ENCODE assay signal across 12 mouse cellular contexts in genomic region chr7:133047287-133047686, GRCm38 (mm10).
DNase-seq lines count a peak whose midpoint lies in the region; ATAC-seq and TF ChIP-seq lines count a peak whose summit lies in the region.
"Had no signal": no experiment of that assay in that cellular context is flagged by ENCODE, and none has a peak within 500 bp of the region (broad histone marks: within the 10 kb centered on the region; RNA-seq: fewer than 3 reads in every experiment).

No protein-coding gene starts in this region.

- no peak overlapping the region for H3K9ac ChIP-seq in liver, embryonic 14.5 days (replicated peaks)
- H3K9ac ChIP-seq in lung, embryonic 16.5 days (ENCODE audit: low read length), result no peak overlapping the region
- no peak overlapping the region for H3K9ac ChIP-seq in stomach, postnatal 0 days (ENCODE audit: low read length)
- H3K9ac ChIP-seq: hindbrain, embryonic 15.5 days; midbrain, embryonic 12.5 days had no signal

- no peak overlapping the region for H3K27ac ChIP-seq in liver, embryonic 14.5 days
- no peak overlapping the region for H3K27ac ChIP-seq in lung, embryonic 16.5 days (ENCODE audit: low read length)
- H3K27ac ChIP-seq in stomach, postnatal 0 days (replicated peaks), result no peak overlapping the region; the same call in 1 of the 2 replicates
- H3K27ac ChIP-seq: hindbrain, embryonic 15.5 days; limb, embryonic 10.5 days; midbrain, embryonic 12.5 days had no signal

- H3K36me3 ChIP-seq in liver, embryonic 14.5 days (replicated peaks; ENCODE audit: control insufficient read depth, insufficient read depth, low read depth), result no peaks in the 10 kb centered on the region
- peaks cover 4% of the 10 kb centered on the region; the same call in 1 of the 2 replicates for H3K36me3 ChIP-seq in lung, embryonic 16.5 days (ENCODE audit: control insufficient read depth, insufficient read depth, low read length)
- H3K36me3 ChIP-seq in stomach, postnatal 0 days (ENCODE audit: control insufficient read depth, insufficient read depth, low read length), result no peaks in the 10 kb centered on the region; the same call in 1 of the 2 replicates

- WGBS in liver, embryonic 14.5 days (ENCODE audit: insufficient replicate concordance), result 16% methylated on average over 4 of the region's 4 CpGs
- WGBS in lung, embryonic 16.5 days, result 62% methylated on average over 4 of the region's 4 CpGs
- 43% methylated on average over 4 of the region's 4 CpGs for WGBS in stomach, postnatal 0 days

- peak; percentile 48 for DNase-seq in gastrocnemius, adult 18-20 months (ENCODE audit: low spot score)
- DNase-seq in gastrocnemius, postnatal 25 days, result no peak
- DNase-seq in liver, embryonic 14.5 days (ENCODE audit: low read depth in 3 of 3, low spot score in 3 of 3), result no peak
- no peak for DNase-seq in liver
- DNase-seq in stomach, postnatal 0 days (ENCODE audit: low spot score), result peak; percentile 45
- DNase-seq in right cerebral cortex, postnatal 36 days (ENCODE audit: low spot score in 2 of 2), result no peak
- DNase-seq in adrenal gland, postnatal 4 days (ENCODE audit: low spot score in 2 of 2), result no peak
- DNase-seq: embryo, embryonic 11 days had no signal

- H3K9me3 ChIP-seq in liver, embryonic 14.5 days (ENCODE audit: control insufficient read depth, low read length), result no peaks in the 10 kb centered on the region
- no peaks in the 10 kb centered on the region for H3K9me3 ChIP-seq in lung, embryonic 16.5 days (ENCODE audit: control insufficient read depth, low read length)
- no peaks in the 10 kb centered on the region for H3K9me3 ChIP-seq in stomach, postnatal 0 days (ENCODE audit: control insufficient read depth, low read length)
- H3K9me3 ChIP-seq: hindbrain, embryonic 15.5 days; limb, embryonic 10.5 days; midbrain, embryonic 12.5 days had no signal

- H3K4me2 ChIP-seq in liver, embryonic 14.5 days (ENCODE audit: low read depth), result no peak overlapping the region
- H3K4me2 ChIP-seq in lung, embryonic 16.5 days (ENCODE audit: low read depth, low read length), result no peak overlapping the region
- no peak overlapping the region for H3K4me2 ChIP-seq in stomach, postnatal 0 days (replicated peaks; ENCODE audit: low read depth)
- H3K4me2 ChIP-seq: hindbrain, embryonic 15.5 days; midbrain, embryonic 12.5 days had no signal

- no peak for ATAC-seq in liver, embryonic 14.5 days (ENCODE audit: insufficient read depth)
- peak; percentile 41; the same call in 1 of the 2 replicates for ATAC-seq in lung, embryonic 16.5 days (ENCODE audit: low read depth)
- peak; percentile 48; the same call in 1 of the 2 replicates for ATAC-seq in stomach, postnatal 0 days (ENCODE audit: low FRiP score, low TSS enrichment)

- H3K4me3 ChIP-seq in liver, embryonic 14.5 days (ENCODE audit: insufficient read depth in 1 of 2, low read depth in 2 of 2, low read length in 2 of 2), result no peak overlapping the region
- H3K4me3 ChIP-seq in lung, embryonic 16.5 days (ENCODE audit: low read length), result no peak overlapping the region
- H3K4me3 ChIP-seq in stomach, postnatal 0 days (ENCODE audit: low read depth, low read length), result no peak overlapping the region
- H3K4me3 ChIP-seq: hindbrain, embryonic 15.5 days; limb, embryonic 10.5 days; midbrain, embryonic 12.5 days had no signal

- TF ChIP-seq CTCF in liver, embryonic 14.5 days (IDR thresholded peaks at IDR 0.05; ENCODE audit: low read depth), result peak; percentile 16; the same call in 1 of the 2 replicates
- peak; percentile 55 for TF ChIP-seq CTCF in stomach, postnatal 0 days (IDR thresholded peaks at IDR 0.05; ENCODE audit: low read depth)

- TF ChIP-seq EP300 in liver, embryonic 14.5 days (IDR thresholded peaks at IDR 0.05; ENCODE audit: low read depth), result no peak
- TF ChIP-seq EP300 in stomach, postnatal 0 days (optimal IDR thresholded peaks at IDR 0.05), result no peak

- H3K27me3 ChIP-seq in liver, embryonic 14.5 days (ENCODE audit: control insufficient read depth, insufficient read depth, low read length), result no peaks in the 10 kb centered on the region
- H3K27me3 ChIP-seq in lung, embryonic 16.5 days (ENCODE audit: control insufficient read depth, insufficient read depth, low read depth, low read length), result no peaks in the 10 kb centered on the region
- no peaks in the 10 kb centered on the region for H3K27me3 ChIP-seq in stomach, postnatal 0 days (ENCODE audit: control insufficient read depth, insufficient read depth, low read length)
- H3K27me3 ChIP-seq: hindbrain, embryonic 15.5 days; midbrain, embryonic 12.5 days had no signal

- H3K4me1 ChIP-seq in liver, embryonic 14.5 days (replicated peaks; ENCODE audit: control insufficient read depth in 2 of 2, insufficient read depth in 2 of 2, low read length in 1 of 2), result peaks cover 0 to 9% of the 10 kb centered on the region in 2 experiments; a peak in 1 of 4 replicates
- peaks cover 39% of the 10 kb centered on the region for H3K4me1 ChIP-seq in lung, embryonic 16.5 days (replicated peaks; ENCODE audit: control insufficient read depth, insufficient read depth, low read length)
- H3K4me1 ChIP-seq in stomach, postnatal 0 days (replicated peaks; ENCODE audit: control insufficient read depth, insufficient read depth), result peaks cover 10% of the 10 kb centered on the region
- H3K4me1 ChIP-seq: midbrain, embryonic 12.5 days had no signal

Comparison
In these comparisons a context has a peak if more than half of its experiments do, and no peak if none do; other contexts are left out.
1. DNase-seq: peak in gastrocnemius, adult 18-20 months (single experiment) and stomach, postnatal 0 days (single experiment); none in gastrocnemius, postnatal 25 days (single experiment), liver, embryonic 14.5 days (0 of 3), liver (single experiment), right cerebral cortex, postnatal 36 days (0 of 2) and adrenal gland, postnatal 4 days (0 of 2).